In the genomic region with DNA sequence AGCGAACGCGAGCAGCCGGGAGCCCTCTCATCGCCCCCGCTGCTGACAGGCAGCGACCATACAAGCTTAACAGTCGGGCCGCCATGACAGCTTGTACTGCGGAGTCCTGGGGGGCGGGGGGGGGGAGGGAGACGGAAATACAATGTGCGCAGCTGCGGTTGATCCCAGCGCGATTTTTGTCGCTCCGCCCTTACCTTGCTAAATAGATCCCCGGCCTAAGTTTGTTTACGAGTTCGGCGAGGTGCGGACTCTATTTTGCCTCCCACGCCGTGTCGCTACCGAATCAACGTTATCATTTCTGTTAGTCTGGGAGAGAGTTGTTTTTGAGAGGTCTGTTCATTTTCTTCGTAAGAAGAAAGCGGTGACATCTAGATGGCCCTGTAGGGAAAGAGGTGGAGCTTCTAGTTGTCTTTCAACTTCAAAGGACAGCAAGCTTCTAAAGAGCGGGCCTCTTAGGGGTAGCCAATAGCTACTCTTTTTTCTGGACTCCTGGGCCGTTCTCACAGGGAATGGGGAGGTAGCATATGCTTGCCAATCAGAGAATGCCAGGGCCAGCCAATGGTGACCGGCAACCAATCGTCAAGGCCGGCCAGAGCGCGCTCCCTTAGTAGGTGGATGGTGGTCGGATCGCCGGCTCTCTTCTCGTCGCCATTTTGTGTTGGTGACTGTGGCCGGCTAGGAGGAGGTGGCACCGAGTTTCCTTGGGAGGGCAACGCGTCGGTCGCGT, we compare ENCODE assay signal across 8 mouse cellular contexts. TPM values are rescaled to one million over a fixed set of nuclear protein-coding genes. Genes with fewer than 3 reads are reported as not detected.
A peak's percentile ranks its signal among the peaks of the same experiment; 100 is the strongest.
DNase-seq lines count a peak whose midpoint lies in the region; ATAC-seq and TF ChIP-seq lines count a peak whose summit lies in the region.

A gene (plus strand): TSS at position 328 of the 727 bp plus-strand sequence.
A gene (minus strand): TSS at position 444 of the 727 bp plus-strand sequence.

- H3K27ac ChIP-seq in gastrocnemius, adult 2 months: peak within 1 kb of the TSS; percentile 94
- H3K27ac ChIP-seq in hindbrain, postnatal 0 days: peak within 1 kb of the TSS; percentile 85
- peak within 1 kb of the TSS; percentile 91 for H3K27ac ChIP-seq in left cerebral cortex, adult 2 months

- intact Hi-C loops in gastrocnemius, adult 2 months (cut with DNase I): no loop called here
- intact Hi-C loops in left cerebral cortex, adult 2 months (cut with DNase I): no loop called here

- DNase-seq in gastrocnemius, adult 2 months: peak; percentile 87
- peak; percentile 85 for DNase-seq in hindbrain, postnatal 0 days (ENCODE audit: low spot score)
- peak; percentile 71 to 75 for DNase-seq in left cerebral cortex, adult 2 months (ENCODE audit: extremely low spot score in 1 of 2, low spot score in 2 of 2)
- DNase-seq in right cerebral cortex, adult 2 months (ENCODE audit: low spot score in 2 of 2): peak; percentile 80 to 82
- peak; percentile 53 to 82 for DNase-seq in urinary bladder, postnatal 36 days (ENCODE audit: low spot score in 2 of 2)

- peak within 1 kb of the TSS; percentile 61 for H3K9ac ChIP-seq in hindbrain, postnatal 0 days (replicated peaks; ENCODE audit: low read length)

- 0 out of 2 replicates have a peak, but pooled peaks cover 4% of the 10 kb centered on the region for H3K4me1 ChIP-seq in hindbrain, postnatal 0 days (ENCODE audit: insufficient read depth, low read length)

- 28% methylated on average over 45 of the region's 49 CpGs for WGBS in hindbrain, postnatal 0 days

- peak within 1 kb of the TSS; percentile 60 for H3K4me2 ChIP-seq in hindbrain, postnatal 0 days (ENCODE audit: low read depth, low read length)

- no peaks in the 10 kb centered on the region for H3K9me3 ChIP-seq in hindbrain, postnatal 0 days (ENCODE audit: low read length)

- TF ChIP-seq CTCF in gastrocnemius, adult 2 months (IDR thresholded peaks at IDR 0.05): no peak
- no peak for TF ChIP-seq CTCF in hindbrain, postnatal 0 days (IDR thresholded peaks at IDR 0.05; ENCODE audit: low read depth)
- TF ChIP-seq CTCF in left cerebral cortex, adult 2 months (IDR thresholded peaks at IDR 0.05): no peak

- ATAC-seq in activated CD4-positive, CD25-positive, alpha-beta regulatory T cell, adult 4 months: peak; percentile 94
- ATAC-seq in common myeloid progenitor, adult 5-6 weeks (replicated peaks; ENCODE audit: low read depth, poor library complexity, severe bottlenecking): peak; percentile 92
- peak; percentile 97 for ATAC-seq in hindbrain, postnatal 0 days
- ATAC-seq in megakaryocyte, adult 5-6 weeks (ENCODE audit: poor library complexity, severe bottlenecking): peak; percentile 94

- H3K27me3 ChIP-seq in hindbrain, postnatal 0 days (ENCODE audit: insufficient read depth, low read length): no peaks in the 10 kb centered on the region

- H3K4me3 ChIP-seq in gastrocnemius, adult 2 months: peak within 1 kb of the TSS; percentile 85
- peak within 1 kb of the TSS; percentile 56 for H3K4me3 ChIP-seq in hindbrain, postnatal 0 days (ENCODE audit: low read length)
- H3K4me3 ChIP-seq in left cerebral cortex, adult 2 months: peak within 1 kb of the TSS; percentile 51

- H3K36me3 ChIP-seq in hindbrain, postnatal 0 days (ENCODE audit: insufficient read depth, low read length): no peaks in the 10 kb centered on the region

RNA-seq across cellular contexts. Expression of the first gene that starts in this region (rescaled TPM):
- 10 to 100 TPM; 32.4 to 48.4 TPM for polyA plus RNA-seq in activated CD4-positive, CD25-positive, alpha-beta regulatory T cell, adult 4 months (2017; shearing (Covaris generic))
- 70.1 and 74.7 TPM in 2 replicates for total RNA-seq in common myeloid progenitor, adult 5-6 weeks (2017)
- total RNA-seq in gastrocnemius, adult 2 months (2021): 10 to 100 TPM in 1 of 2 experiments, 1 to 10 TPM in 1; 9.8 to 11.1 TPM
- total RNA-seq in hindbrain, postnatal 0 days (2014; rRNA removed): 58.4 and 64.2 TPM in 2 replicates
- 28.9 and 29.5 TPM in 2 replicates for polyA plus RNA-seq in hindbrain, postnatal 0 days (2015; fragmentation: Nextera tagmentation; extraction: Ambion mirVana)
- total RNA-seq in left cerebral cortex, adult 2 months (2021): 10 to 100 TPM; 49.2 to 50.0 TPM
- total RNA-seq in megakaryocyte, adult 5-6 weeks (2015): 17.3 and 19.2 TPM in 2 replicates
- 44.0 and 47.9 TPM in 2 replicates for total RNA-seq in megakaryocyte, adult 5-6 weeks (2017)

RNA-seq across cellular contexts. Expression of the second gene that starts in this region (rescaled TPM):
- 100 to 1,000 TPM; 256 to 268 TPM for polyA plus RNA-seq in activated CD4-positive, CD25-positive, alpha-beta regulatory T cell, adult 4 months (2017; shearing (Covaris generic))
- 67.1 and 103 TPM in 2 replicates for total RNA-seq in common myeloid progenitor, adult 5-6 weeks (2017)
- 100 to 1,000 TPM; 399 to 541 TPM for total RNA-seq in gastrocnemius, adult 2 months (2021)
- total RNA-seq in hindbrain, postnatal 0 days (2014; rRNA removed): 94.3 and 150 TPM in 2 replicates
- polyA plus RNA-seq in hindbrain, postnatal 0 days (2015; fragmentation: Nextera tagmentation; extraction: Ambion mirVana): 325 and 336 TPM in 2 replicates
- total RNA-seq in left cerebral cortex, adult 2 months (2021): 100 to 1,000 TPM; 142 to 157 TPM
- 169 and 180 TPM in 2 replicates for total RNA-seq in megakaryocyte, adult 5-6 weeks (2015)
- 84.7 and 91.6 TPM in 2 replicates for total RNA-seq in megakaryocyte, adult 5-6 weeks (2017)

Comparison
In these comparisons a context has a peak if more than half of its experiments do, and no peak if none do; other contexts are left out.
1. Peak in every context shown above with its lines: DNase-seq, ATAC-seq, H3K4me3 ChIP-seq and H3K27ac ChIP-seq.